Mouse (Mus musculus): Measurements from ENCODE around the gene Mgat5. TPM values are rescaled to one million over a fixed set of nuclear protein-coding genes. Genes with fewer than 3 reads are reported as not detected.

The Mgat5 gene
- polyA plus RNA-seq, 1 experiment from 2014 or later: 22.2 TPM

GRCm38 (mm10) chr1:127262170-127262837 is 57.5 kb downstream of the Mgat5 start:
- WGBS: 60% methylated on average over 13 of the region's 13 CpGs
- ATAC-seq (ENCODE audit: low read depth): no peak
- Histone ChIP-seq H3K27ac (ENCODE audit: low read depth, low read length) (no peak overlapping the region; the same call in 1 of the 2 replicates), H3K4me2 (ENCODE audit: low read depth, low read length) (no peak overlapping the region), H3K9ac (replicated peaks; ENCODE audit: low read depth, low read length) (no peak overlapping the region), H3K36me3 (ENCODE audit: control insufficient read depth, insufficient read depth, low read length) (no peaks in the 10 kb centered on the region), H3K4me1 (ENCODE audit: control insufficient read depth, insufficient read depth, low read length) (peaks cover 4% of the 10 kb centered on the region; the same call in 1 of the 2 replicates), H3K4me3 (ENCODE audit: low read depth, low read length) (no peak overlapping the region), H3K9me3 (ENCODE audit: control insufficient read depth, low read length) (no peaks in the 10 kb centered on the region), H3K27me3 (ENCODE audit: control insufficient read depth, insufficient read depth, low read length) (no peaks in the 10 kb centered on the region)

- no peaks in the 10 kb centered on the region for H3K27me3 ChIP-seq (ENCODE audit: control insufficient read depth, insufficient read depth, low read length)
- H3K36me3 ChIP-seq (ENCODE audit: control insufficient read depth, insufficient read depth, low read length): no peaks in the 10 kb centered on the region
- H3K9ac ChIP-seq (replicated peaks; ENCODE audit: low read depth, low read length): no peak overlapping the region
- no peak overlapping the region for H3K27ac ChIP-seq (ENCODE audit: low read depth, low read length)
- H3K9me3 ChIP-seq (ENCODE audit: control insufficient read depth, low read length): no peaks in the 10 kb centered on the region
- no peak overlapping the region for H3K4me3 ChIP-seq (ENCODE audit: low read depth, low read length)
- ATAC-seq (ENCODE audit: low read depth): peak; percentile 25; the same call in 1 of the 2 replicates
- 61% methylated on average over 5 of the region's 5 CpGs for WGBS
- H3K4me2 ChIP-seq (ENCODE audit: low read depth, low read length): no peak overlapping the region
- no peaks in the 10 kb centered on the region for H3K4me1 ChIP-seq (ENCODE audit: control insufficient read depth, insufficient read depth, low read length)
Measured at GRCm38 (mm10) chr1:127267985-127268384, 63.2 kb downstream of the Mgat5 start.

- no peak overlapping the region for H3K9ac ChIP-seq (replicated peaks; ENCODE audit: low read depth, low read length)
- H3K36me3 ChIP-seq (ENCODE audit: control insufficient read depth, insufficient read depth, low read length): no peaks in the 10 kb centered on the region
- H3K4me3 ChIP-seq (ENCODE audit: low read depth, low read length): no peak overlapping the region
- H3K9me3 ChIP-seq (ENCODE audit: control insufficient read depth, low read length): no peaks in the 10 kb centered on the region
- H3K4me1 ChIP-seq (ENCODE audit: control insufficient read depth, insufficient read depth, low read length): no peaks in the 10 kb centered on the region
- no peak overlapping the region for H3K27ac ChIP-seq (ENCODE audit: low read depth, low read length)
- no peak for ATAC-seq (ENCODE audit: low read depth)
- 79% methylated on average over 3 of the region's 3 CpGs for WGBS
- H3K4me2 ChIP-seq (ENCODE audit: low read depth, low read length): no peak overlapping the region
- no peaks in the 10 kb centered on the region for H3K27me3 ChIP-seq (ENCODE audit: control insufficient read depth, insufficient read depth, low read length)
Measured at GRCm38 (mm10) chr1:127269343-127269742, 64.5 kb downstream of the Mgat5 start.

- no peak overlapping the region for H3K27ac ChIP-seq (ENCODE audit: low read depth, low read length)
- 0 out of 2 replicates have a peak, but pooled peaks have one; percentile 38 for ATAC-seq (ENCODE audit: low read depth)
Measured at GRCm38 (mm10) chr1:127270273-127271020, 65.6 kb downstream of the Mgat5 start.

GRCm38 (mm10) chr1:127271156-127271555 is 66.3 kb downstream of the Mgat5 start:
- WGBS: 95% methylated on average over 4 of the region's 4 CpGs
- no peaks in the 10 kb centered on the region for H3K9me3 ChIP-seq (ENCODE audit: control insufficient read depth, low read length)
- no peaks in the 10 kb centered on the region for H3K27me3 ChIP-seq (ENCODE audit: control insufficient read depth, insufficient read depth, low read length)
- no peak overlapping the region for H3K4me3 ChIP-seq (ENCODE audit: low read depth, low read length)
- H3K9ac ChIP-seq (replicated peaks; ENCODE audit: low read depth, low read length): no peak overlapping the region
- no peak overlapping the region for H3K27ac ChIP-seq (ENCODE audit: low read depth, low read length)
- no peak overlapping the region for H3K4me2 ChIP-seq (ENCODE audit: low read depth, low read length)
- no peaks in the 10 kb centered on the region for H3K4me1 ChIP-seq (ENCODE audit: control insufficient read depth, insufficient read depth, low read length)
- no peak for ATAC-seq (ENCODE audit: low read depth)
- no peaks in the 10 kb centered on the region for H3K36me3 ChIP-seq (ENCODE audit: control insufficient read depth, insufficient read depth, low read length)

More at GRCm38 (mm10) chr1:127270273-127271020, 65.6 kb downstream of the Mgat5 start:
- WGBS: 73% methylated on average over 13 of the region's 13 CpGs
- no peaks in the 10 kb centered on the region for H3K9me3 ChIP-seq (ENCODE audit: control insufficient read depth, low read length)
- H3K27me3 ChIP-seq (ENCODE audit: control insufficient read depth, insufficient read depth, low read length): no peaks in the 10 kb centered on the region
- no peak overlapping the region for H3K9ac ChIP-seq (replicated peaks; ENCODE audit: low read depth, low read length)
- H3K4me2 ChIP-seq (ENCODE audit: low read depth, low read length): no peak overlapping the region
- no peaks in the 10 kb centered on the region for H3K4me1 ChIP-seq (ENCODE audit: control insufficient read depth, insufficient read depth, low read length)
- H3K36me3 ChIP-seq (ENCODE audit: control insufficient read depth, insufficient read depth, low read length): no peaks in the 10 kb centered on the region
- no peak overlapping the region for H3K4me3 ChIP-seq (ENCODE audit: low read depth, low read length)

GRCm38 (mm10) chr1:127273363-127273762 is 68.5 kb downstream of the Mgat5 start:
- ATAC-seq (ENCODE audit: low read depth): no peak
- H3K4me1 ChIP-seq (ENCODE audit: control insufficient read depth, insufficient read depth, low read length): no peaks in the 10 kb centered on the region
- no peak overlapping the region for H3K9ac ChIP-seq (replicated peaks; ENCODE audit: low read depth, low read length)
- no peaks in the 10 kb centered on the region for H3K36me3 ChIP-seq (ENCODE audit: control insufficient read depth, insufficient read depth, low read length)
- H3K4me3 ChIP-seq (ENCODE audit: low read depth, low read length): no peak overlapping the region
- no peak overlapping the region for H3K27ac ChIP-seq (ENCODE audit: low read depth, low read length)
- no peaks in the 10 kb centered on the region for H3K27me3 ChIP-seq (ENCODE audit: control insufficient read depth, insufficient read depth, low read length)
- WGBS: 94% methylated on average over 5 of the region's 5 CpGs
- H3K4me2 ChIP-seq (ENCODE audit: low read depth, low read length): no peak overlapping the region
- H3K9me3 ChIP-seq (ENCODE audit: control insufficient read depth, low read length): no peaks in the 10 kb centered on the region

GRCm38 (mm10) chr1:127275572-127276324 is 70.9 kb downstream of the Mgat5 start:
- ATAC-seq (ENCODE audit: low read depth): no peak
- Histone ChIP-seq H3K27me3 (ENCODE audit: control insufficient read depth, insufficient read depth, low read length) (no peaks in the 10 kb centered on the region), H3K4me1 (ENCODE audit: control insufficient read depth, insufficient read depth, low read length) (no peaks in the 10 kb centered on the region), H3K4me2 (ENCODE audit: low read depth, low read length) (no peak overlapping the region), H3K4me3 (ENCODE audit: low read depth, low read length) (no peak overlapping the region), H3K9ac (replicated peaks; ENCODE audit: low read depth, low read length) (no peak overlapping the region), H3K27ac (ENCODE audit: low read depth, low read length) (no peak overlapping the region), H3K36me3 (ENCODE audit: control insufficient read depth, insufficient read depth, low read length) (no peaks in the 10 kb centered on the region), H3K9me3 (ENCODE audit: control insufficient read depth, low read length) (no peaks in the 10 kb centered on the region)
- 94% methylated on average over 3 of the region's 3 CpGs for WGBS

GRCm38 (mm10) chr1:127278067-127278466 is 73.3 kb downstream of the Mgat5 start:
- H3K9me3 ChIP-seq (ENCODE audit: control insufficient read depth, low read length): no peaks in the 10 kb centered on the region
- no peaks in the 10 kb centered on the region for H3K4me1 ChIP-seq (ENCODE audit: control insufficient read depth, insufficient read depth, low read length)
- no peak for ATAC-seq (ENCODE audit: low read depth)
- H3K4me2 ChIP-seq (ENCODE audit: low read depth, low read length): no peak overlapping the region
- no peak overlapping the region for H3K4me3 ChIP-seq (ENCODE audit: low read depth, low read length)
- no peak overlapping the region for H3K27ac ChIP-seq (ENCODE audit: low read depth, low read length)
- 94% methylated on average over 3 of the region's 3 CpGs for WGBS
- no peaks in the 10 kb centered on the region for H3K27me3 ChIP-seq (ENCODE audit: control insufficient read depth, insufficient read depth, low read length)
- H3K9ac ChIP-seq (replicated peaks; ENCODE audit: low read depth, low read length): no peak overlapping the region
- no peaks in the 10 kb centered on the region for H3K36me3 ChIP-seq (ENCODE audit: control insufficient read depth, insufficient read depth, low read length)

GRCm38 (mm10) chr1:127280256-127280655 is 75.4 kb downstream of the Mgat5 start:
- Histone ChIP-seq H3K4me1 (ENCODE audit: control insufficient read depth, insufficient read depth, low read length) (no peaks in the 10 kb centered on the region), H3K9ac (replicated peaks; ENCODE audit: low read depth, low read length) (no peak overlapping the region), H3K36me3 (ENCODE audit: control insufficient read depth, insufficient read depth, low read length) (no peaks in the 10 kb centered on the region), H3K27ac (ENCODE audit: low read depth, low read length) (no peak overlapping the region), H3K4me3 (ENCODE audit: low read depth, low read length) (no peak overlapping the region), H3K9me3 (ENCODE audit: control insufficient read depth, low read length) (no peaks in the 10 kb centered on the region), H3K4me2 (ENCODE audit: low read depth, low read length) (no peak overlapping the region), H3K27me3 (ENCODE audit: control insufficient read depth, insufficient read depth, low read length) (no peaks in the 10 kb centered on the region)
- WGBS: 97% methylated on average over 1 of the region's 1 CpGs
- ATAC-seq (ENCODE audit: low read depth): no peak
